Mouse (Mus musculus) neural tube, embryonic 12.5 days (tissue): ENCODE data around the gene Pus7l. TPM values are rescaled to one million over a fixed set of nuclear protein-coding genes. Genes with fewer than 3 reads are reported as not detected.
A peak's percentile ranks its signal among the peaks of the same experiment; 100 is the strongest.

Experiments
- ATAC-seq: fragments of 200-750 bp; cut with Nextera tagmentation; 2 replicates; pipeline ENCODE4 v1.8.0; 2017; ENCODE audit warnings: low read depth, mild to moderate bottlenecking, moderate TSS enrichment, moderate library complexity; ENCODE audit not compliant: low FRiP score
- H3K27ac ChIP-seq: fragments of 300-500 bp; sonication (generic); 2 replicates; pipeline ENCODE4 v1.5.1; 2016
- H3K27me3 ChIP-seq: fragments of 300-500 bp; sonication (generic); replicated peaks from 2 replicates; pipeline ENCODE4 v1.6.1; 2016; ENCODE audit warnings: mild to moderate bottlenecking
- H3K36me3 ChIP-seq: fragments of 300-500 bp; sonication (generic); 2 replicates; pipeline ENCODE4 v1.6.1; 2016; ENCODE audit warnings: mild to moderate bottlenecking
- H3K4me1 ChIP-seq: fragments of 300-500 bp; sonication (generic); 2 replicates; pipeline ENCODE4 v1.6.1; 2016
- H3K4me2 ChIP-seq: fragments of 300-500 bp; sonication (generic); replicated peaks from 2 replicates; pipeline ENCODE4 v1.6.1; 2016; ENCODE audit warnings: mild to moderate bottlenecking
- H3K4me3 ChIP-seq: fragments of 300-500 bp; sonication (generic); 2 replicates; pipeline ENCODE4 v1.5.1; 2016
- H3K9ac ChIP-seq: fragments of 300-500 bp; sonication (generic); 2 replicates; pipeline ENCODE4 v1.6.1; 2016; ENCODE audit warnings: mild to moderate bottlenecking
- H3K9me3 ChIP-seq: fragments of 300-500 bp; sonication (generic); 2 replicates; pipeline ENCODE4 v1.6.1; 2016; ENCODE audit warnings: mild to moderate bottlenecking
- WGBS: fragments of 180-500 bp; shearing (Covaris S2); methylation state at CpG from one replicate; pipeline ENCODE4 v1.1.7; 2016; 5-methylcytosine and 5-hydroxymethylcytosine counted together
- polyA plus RNA-seq: library from polyadenylated mRNA; unstranded; fragments of >200 nt; fragmentation: Nextera tagmentation; extraction: Ambion mirVana; gene quantifications from 2 replicates; pipeline ENCODE4 v1.2.1, GENCODE M21; 2016

Pus7l gene
- polyA plus RNA-seq: 9.7 and 11.1 TPM in 2 replicates

- under 1% methylated on average over 45 of the region's 45 CpGs for WGBS
- peak within 1 kb of the TSS; percentile 61 for H3K9ac ChIP-seq
- peak; percentile 99 for ATAC-seq
Measured at GRCm38 (mm10) chr15:94543409-94544051, at the start of gene Pus7l, which contains the start of gene Irak4. TSS of gene Pus7l (minus strand) at chr15:94543547. TSS of gene Irak4 (plus strand) at chr15:94543643.

DNA sequence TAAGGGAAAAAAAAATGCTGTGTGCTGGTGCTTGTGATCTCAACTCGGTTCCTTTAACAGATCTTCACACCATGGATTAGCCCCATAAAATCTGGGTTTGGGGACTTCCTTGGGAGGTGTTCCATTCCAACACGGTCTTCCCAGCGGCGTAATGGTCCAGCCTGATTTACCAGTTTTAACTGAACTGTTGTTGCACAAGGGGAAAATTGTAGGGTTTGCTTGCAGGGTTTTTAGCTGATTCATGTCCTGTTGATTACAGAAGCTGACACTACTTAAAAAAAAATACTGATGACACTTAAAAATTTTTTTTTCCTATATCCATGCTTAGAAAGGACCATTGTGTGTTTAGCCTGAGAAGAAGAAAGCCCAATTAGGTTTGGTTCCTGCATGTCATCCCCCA, 48.0 kb upstream of the Pus7l start:
- Histone ChIP-seq H3K9ac (no peak overlapping the region), H3K36me3 (no peaks in the 10 kb centered on the region), H3K4me1 (peaks cover 5% of the 10 kb centered on the region; the same call in 1 of the 2 replicates), H3K9me3 (no peaks in the 10 kb centered on the region), H3K4me3 (no peak overlapping the region), H3K27me3 (no peaks in the 10 kb centered on the region), H3K4me2 (no peak overlapping the region), H3K27ac (no peak overlapping the region)
- no peak for ATAC-seq
- 64% methylated on average over 4 of the region's 4 CpGs for WGBS

More at GRCm38 (mm10) chr15:94543409-94544051, at the start of gene Pus7l, which contains the start of gene Irak4:
- Histone ChIP-seq H3K27me3 (no peaks in the 10 kb centered on the region), H3K4me2 (peak within 1 kb of the TSS; percentile 71), H3K27ac (peak within 1 kb of the TSS; percentile 22; the same call in 1 of the 2 replicates), H3K4me3 (peak within 1 kb of the TSS; percentile 80), H3K9me3 (no peaks in the 10 kb centered on the region), H3K4me1 (peaks cover 6% of the 10 kb centered on the region), H3K36me3 (no peaks in the 10 kb centered on the region)

DNA sequence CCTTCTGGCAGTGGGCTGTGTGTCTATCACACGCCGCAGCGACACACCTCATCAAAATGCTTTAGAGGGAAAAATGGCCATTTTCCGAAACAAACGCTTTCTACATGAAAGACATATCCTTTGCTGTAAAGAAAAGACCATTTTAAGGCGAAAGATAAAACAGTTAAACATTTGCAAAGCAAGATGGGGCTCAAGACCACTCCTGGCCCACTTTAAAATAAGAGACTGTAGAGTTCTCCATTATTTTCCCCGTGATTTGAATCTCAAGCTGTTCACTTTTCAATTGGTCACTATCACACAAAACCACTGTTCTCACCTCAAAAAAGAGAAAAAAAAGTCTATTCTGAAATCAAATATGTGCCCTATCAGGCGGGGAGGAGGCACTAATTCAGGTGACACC, 46.7 kb upstream of the Pus7l start:
- Histone ChIP-seq H3K9me3 (no peaks in the 10 kb centered on the region), H3K36me3 (peaks cover 7% of the 10 kb centered on the region), H3K9ac (no peak overlapping the region; the same call in 1 of the 2 replicates), H3K4me1 (peaks cover 5% of the 10 kb centered on the region; the same call in 1 of the 2 replicates), H3K27ac (no peak overlapping the region), H3K27me3 (no peaks in the 10 kb centered on the region), H3K4me3 (peak overlapping the region; percentile 87), H3K4me2 (peak overlapping the region; percentile 83)
- peak; percentile 22; the same call in 1 of the 2 replicates for ATAC-seq
- 14% methylated on average over 8 of the region's 8 CpGs for WGBS

- Histone ChIP-seq H3K36me3 (peaks cover 13% of the 10 kb centered on the region), H3K9ac (peak within 1 kb of the TSS; percentile 90), H3K4me2 (peak within 1 kb of the TSS; percentile 83), H3K27ac (no peak within 1 kb of the TSS; the same call in 1 of the 2 replicates), H3K9me3 (no peaks in the 10 kb centered on the region), H3K4me3 (peak within 1 kb of the TSS; percentile 87), H3K27me3 (no peaks in the 10 kb centered on the region), H3K4me1 (peaks cover 5% of the 10 kb centered on the region; the same call in 1 of the 2 replicates)
- ATAC-seq: peak; percentile 99
- WGBS: under 1% methylated on average over 68 of the region's 70 CpGs
Measured at GRCm38 (mm10) chr15:94589219-94590075, 46.1 kb upstream of the Pus7l start, which contains the start of gene Twf1. TSS of gene Twf1 (minus strand) at chr15:94589889.

DNA sequence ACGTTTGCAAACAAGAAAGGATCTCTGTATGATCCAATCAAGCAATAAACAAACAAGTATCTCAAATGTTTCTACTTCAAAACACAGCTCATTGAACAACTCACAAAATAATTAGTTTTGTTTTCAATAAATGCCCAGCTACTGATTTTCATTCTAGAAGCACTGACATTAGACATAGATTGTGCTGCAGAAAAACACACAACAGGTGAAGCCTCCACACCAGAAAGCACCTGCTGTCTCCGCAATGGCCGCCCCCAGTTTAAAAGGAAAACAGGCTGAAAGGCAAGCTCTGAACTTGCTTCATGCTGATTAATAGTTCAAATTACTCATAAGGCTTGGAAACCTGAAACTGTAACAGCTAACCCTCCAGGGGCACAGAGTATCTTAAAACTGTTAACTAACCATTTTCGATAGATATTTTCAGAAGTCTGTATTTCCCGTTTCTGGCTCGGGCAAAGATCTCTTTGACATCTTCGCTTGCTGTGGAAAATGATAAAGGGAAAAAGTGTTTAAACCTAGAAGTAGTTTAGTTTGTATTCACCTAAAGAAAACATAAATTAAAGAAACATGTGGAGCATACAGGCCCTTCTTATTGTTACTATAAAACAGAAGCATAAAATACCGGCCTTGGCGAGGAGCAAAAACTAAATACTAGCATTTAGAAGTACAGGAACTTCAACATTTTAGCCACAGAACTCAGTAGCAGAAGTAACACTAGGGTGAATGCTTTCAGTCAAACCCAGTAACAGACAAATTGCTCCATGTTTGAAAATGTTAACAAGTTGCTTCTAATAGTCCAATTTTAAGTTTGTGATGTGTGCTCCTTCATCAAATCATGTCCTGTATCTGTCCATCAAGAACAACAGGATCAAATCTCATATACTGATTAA, 44.7 kb upstream of the Pus7l start:
- peaks cover 27% of the 10 kb centered on the region for H3K36me3 ChIP-seq
- no peaks in the 10 kb centered on the region for H3K27me3 ChIP-seq
- WGBS: 87% methylated on average over 9 of the region's 9 CpGs
- 0 out of 2 replicates have a peak overlapping the region, but pooled peaks have one; percentile 29 for H3K9ac ChIP-seq
- H3K4me2 ChIP-seq: peak overlapping the region; percentile 83
- no peaks in the 10 kb centered on the region for H3K9me3 ChIP-seq
- no peak overlapping the region for H3K27ac ChIP-seq
- peaks cover 5% of the 10 kb centered on the region; the same call in 1 of the 2 replicates for H3K4me1 ChIP-seq
- ATAC-seq: no peak
- no peak overlapping the region for H3K4me3 ChIP-seq

GRCm38 (mm10) chr15:94584738-94585137, 41.4 kb upstream of the Pus7l start:
- Histone ChIP-seq H3K4me3 (no peak overlapping the region), H3K9me3 (no peaks in the 10 kb centered on the region), H3K27me3 (no peaks in the 10 kb centered on the region), H3K27ac (no peak overlapping the region), H3K4me1 (peaks cover 5% of the 10 kb centered on the region; the same call in 1 of the 2 replicates), H3K36me3 (peaks cover 57% of the 10 kb centered on the region), H3K4me2 (no peak overlapping the region), H3K9ac (no peak overlapping the region)
- WGBS: 81% methylated on average over 4 of the region's 4 CpGs
- no peak for ATAC-seq

GRCm38 (mm10) chr15:94583153-94583552, 39.8 kb upstream of the Pus7l start:
- H3K36me3 ChIP-seq: peaks cover 66% of the 10 kb centered on the region
- ATAC-seq: no peak
- 86% methylated on average over 10 of the region's 10 CpGs for WGBS

DNA sequence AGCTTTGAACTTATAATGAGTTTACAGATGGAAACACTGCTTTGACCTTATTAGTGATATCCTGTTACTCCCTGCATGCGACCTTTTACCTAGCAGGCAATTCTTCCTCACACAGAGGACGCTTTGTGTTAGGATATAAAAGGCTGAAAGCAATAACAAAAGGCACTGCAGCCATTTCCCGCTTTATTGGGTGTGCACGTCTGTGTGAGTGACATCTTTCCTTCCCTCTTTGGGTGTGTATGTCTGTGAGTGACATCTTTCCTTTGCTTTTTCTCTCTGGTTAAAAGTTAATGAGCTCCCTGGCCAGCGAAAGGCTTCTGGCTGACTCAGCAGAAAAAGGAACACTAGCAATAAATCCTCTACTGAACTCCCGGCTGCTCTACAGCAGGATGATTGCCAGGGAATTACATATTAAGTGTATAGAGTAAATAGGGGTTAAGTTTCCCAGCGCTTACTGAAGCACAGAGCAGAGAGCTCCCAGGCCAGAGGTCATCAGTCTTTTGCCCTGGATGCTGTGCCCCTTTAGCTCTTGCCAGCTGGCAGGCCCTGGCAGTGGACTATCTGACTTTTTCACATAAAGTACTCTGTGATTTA, 38.8 kb upstream of the Pus7l start:
- 28% methylated on average over 7 of the region's 7 CpGs for WGBS
- H3K27ac ChIP-seq: no peak overlapping the region

More at GRCm38 (mm10) chr15:94583153-94583552, 39.8 kb upstream of the Pus7l start:
- Histone ChIP-seq H3K9me3 (no peaks in the 10 kb centered on the region), H3K4me1 (no peaks in the 10 kb centered on the region), H3K4me2 (no peak overlapping the region), H3K9ac (no peak overlapping the region), H3K4me3 (no peak overlapping the region), H3K27me3 (no peaks in the 10 kb centered on the region), H3K27ac (no peak overlapping the region)

GRCm38 (mm10) chr15:94574566-94575268, 31.4 kb upstream of the Pus7l start:
- 36% methylated on average over 4 of the region's 4 CpGs for WGBS
- H3K27ac ChIP-seq: no peak overlapping the region
- H3K4me3 ChIP-seq: no peak overlapping the region
- H3K36me3 ChIP-seq: peaks cover 10% of the 10 kb centered on the region
- H3K9ac ChIP-seq: no peak overlapping the region
- no peaks in the 10 kb centered on the region for H3K9me3 ChIP-seq
- H3K27me3 ChIP-seq: no peaks in the 10 kb centered on the region
- no peak for ATAC-seq
- no peak overlapping the region for H3K4me2 ChIP-seq
- H3K4me1 ChIP-seq: no peaks in the 10 kb centered on the region

More for the DNA sequence above, 38.8 kb upstream of the Pus7l start:
- ATAC-seq: no peak
- Histone ChIP-seq H3K27me3 (no peaks in the 10 kb centered on the region), H3K4me3 (no peak overlapping the region), H3K4me1 (no peaks in the 10 kb centered on the region), H3K4me2 (no peak overlapping the region), H3K9me3 (no peaks in the 10 kb centered on the region), H3K9ac (no peak overlapping the region), H3K36me3 (peaks cover 68% of the 10 kb centered on the region)

- Histone ChIP-seq H3K36me3 (no peaks in the 10 kb centered on the region), H3K4me2 (no peak overlapping the region), H3K4me1 (no peaks in the 10 kb centered on the region), H3K4me3 (no peak overlapping the region), H3K27ac (no peak overlapping the region), H3K9me3 (no peaks in the 10 kb centered on the region), H3K9ac (no peak overlapping the region), H3K27me3 (no peaks in the 10 kb centered on the region)
- no peak for ATAC-seq
- WGBS: 68% methylated on average over 8 of the region's 8 CpGs
Measured at GRCm38 (mm10) chr15:94572746-94573145, 29.4 kb upstream of the Pus7l start.

- H3K9me3 ChIP-seq: no peaks in the 10 kb centered on the region
- no peaks in the 10 kb centered on the region for H3K4me1 ChIP-seq
- no peak for ATAC-seq
- H3K4me2 ChIP-seq: no peak overlapping the region
- H3K27ac ChIP-seq: no peak overlapping the region
- H3K27me3 ChIP-seq: no peaks in the 10 kb centered on the region
- 88% methylated on average over 4 of the region's 4 CpGs for WGBS
- no peak overlapping the region for H3K9ac ChIP-seq
- H3K4me3 ChIP-seq: no peak overlapping the region
- H3K36me3 ChIP-seq: no peaks in the 10 kb centered on the region
Measured at GRCm38 (mm10) chr15:94571501-94571900, 28.2 kb upstream of the Pus7l start.
